Mouse (Mus musculus): ENCODE measurements at regions not wholly inside any gene's neighbourhood (a gene's known extent, or its start where the extent isn't known, plus 50 kb on each side); places are given as distances from the start of the nearest gene placed in this dataset.

DNA sequence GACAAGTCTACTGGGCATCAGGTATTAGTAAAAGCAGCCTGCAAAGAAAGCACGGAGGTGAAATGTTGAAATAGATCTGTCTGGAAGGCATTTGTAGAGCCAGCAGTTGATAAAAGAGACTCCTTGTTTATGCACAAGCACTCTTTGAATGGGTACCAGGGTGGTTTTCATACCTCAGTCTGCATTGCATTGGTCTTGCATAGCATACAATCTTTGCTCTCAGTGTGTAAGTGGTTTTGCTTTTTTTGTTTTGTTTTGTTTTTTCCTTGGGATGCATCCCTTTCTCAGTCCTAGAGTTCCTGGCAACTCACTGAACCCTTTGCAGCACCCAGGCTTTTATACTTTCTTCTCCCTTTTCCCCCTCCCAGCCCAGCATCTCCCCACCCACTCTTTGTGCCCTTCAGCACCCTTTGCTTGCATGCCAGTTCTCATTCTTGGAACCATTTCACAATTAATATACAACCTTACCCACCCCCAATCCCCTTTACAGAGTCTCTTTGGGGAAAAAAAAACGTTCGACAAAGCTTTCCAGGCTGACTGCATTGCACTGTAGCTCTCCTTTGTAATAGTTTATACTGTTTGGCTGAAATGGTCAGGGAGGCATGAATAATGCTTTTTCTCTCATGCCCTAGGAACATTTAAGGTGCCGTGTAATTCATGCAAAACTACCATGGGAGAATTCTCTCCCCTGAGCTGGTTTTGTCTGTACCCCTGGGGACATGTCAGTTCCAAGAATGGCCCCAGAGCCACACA is 118.7 kb upstream of the Fbxl7 start:
- DNase-seq (ENCODE audit: low spot score) (no peak), ATAC-seq (ENCODE audit: extremely low read depth, insufficient number of reproducible peaks, low FRiP score, poor library complexity, severe bottlenecking) (no peak)
- no peak overlapping the region for H3K4me3 ChIP-seq (ENCODE audit: low read depth, low read length)
- H3K36me3 ChIP-seq (replicated peaks): no peaks in the 10 kb centered on the region
- no peaks in the 10 kb centered on the region for H3K9me3 ChIP-seq (replicated peaks)
- no peaks in the 10 kb centered on the region for H3K4me1 ChIP-seq (ENCODE audit: insufficient read depth, low read depth, low read length)
- TF ChIP-seq GATA2 (IDR thresholded peaks at IDR 0.05; ENCODE audit: borderline replicate concordance, low read depth, low read length) (no peak), TAL1 (conservative IDR thresholded peaks at IDR 0.05; ENCODE audit: low read depth, low read length) (no peak), GATA1 (IDR thresholded peaks at IDR 0.05; ENCODE audit: borderline replicate concordance, low read length) (no peak), CTCF (IDR thresholded peaks at IDR 0.05; ENCODE audit: low read depth, low read length) (no peak), POLR2AphosphoS5 (IDR thresholded peaks at IDR 0.05; ENCODE audit: insufficient replicate concordance, low read depth, low read length) (no peak)
- no peaks in the 10 kb centered on the region for H3K27me3 ChIP-seq (ENCODE audit: insufficient read depth, low read length)

DNA sequence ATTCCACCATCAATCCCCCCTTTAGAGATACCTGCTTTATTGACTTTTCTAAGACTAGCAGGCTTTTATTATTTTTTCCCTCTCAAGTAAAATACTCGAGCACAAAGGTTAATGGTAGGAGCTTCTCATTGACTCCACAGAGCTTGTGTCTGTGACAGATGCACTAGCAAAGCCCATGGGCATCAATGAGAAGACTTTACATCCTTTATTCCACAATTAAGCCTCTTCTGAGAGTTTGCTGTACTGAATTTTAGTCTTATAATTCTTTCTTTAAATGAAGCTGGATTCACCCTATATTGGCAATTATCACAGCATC is 119.2 kb upstream of the Fbxl7 start:
- Histone ChIP-seq H3K4me1 (ENCODE audit: insufficient read depth, low read depth, low read length) (no peaks in the 10 kb centered on the region), H3K27me3 (ENCODE audit: insufficient read depth, low read length) (no peaks in the 10 kb centered on the region), H3K9me3 (replicated peaks) (no peaks in the 10 kb centered on the region), H3K4me3 (ENCODE audit: low read depth, low read length) (no peak overlapping the region), H3K36me3 (replicated peaks) (no peaks in the 10 kb centered on the region)
- ATAC-seq (ENCODE audit: extremely low read depth, insufficient number of reproducible peaks, low FRiP score, poor library complexity, severe bottlenecking): no peak
- DNase-seq (ENCODE audit: low spot score): no peak
- TF ChIP-seq TAL1 (conservative IDR thresholded peaks at IDR 0.05; ENCODE audit: low read depth, low read length) (no peak), CTCF (IDR thresholded peaks at IDR 0.05; ENCODE audit: low read depth, low read length) (no peak), POLR2AphosphoS5 (IDR thresholded peaks at IDR 0.05; ENCODE audit: insufficient replicate concordance, low read depth, low read length) (no peak), GATA1 (IDR thresholded peaks at IDR 0.05; ENCODE audit: borderline replicate concordance, low read length) (no peak), GATA2 (IDR thresholded peaks at IDR 0.05; ENCODE audit: borderline replicate concordance, low read depth, low read length) (no peak)

DNA sequence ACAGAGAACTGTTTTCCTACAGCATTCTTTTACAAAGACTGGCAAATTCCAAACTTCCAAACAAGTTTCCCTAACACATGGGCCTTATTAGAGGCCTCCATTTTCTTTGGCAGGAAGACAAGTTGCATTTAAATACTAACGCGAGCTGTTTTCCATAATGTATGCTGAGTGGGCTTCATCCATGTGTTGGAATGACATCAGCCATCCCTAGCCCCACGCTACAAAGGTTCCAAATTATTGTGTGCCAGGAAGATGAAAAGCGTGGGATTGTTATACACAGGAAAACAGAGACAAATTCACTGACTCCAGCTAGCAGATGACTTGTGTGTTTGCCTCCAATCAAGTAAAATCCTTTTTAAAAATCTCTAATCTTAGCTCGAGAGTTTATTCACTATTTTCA is 125.1 kb upstream of the Fbxl7 start:
- H3K36me3 ChIP-seq (replicated peaks): no peaks in the 10 kb centered on the region
- no peaks in the 10 kb centered on the region for H3K9me3 ChIP-seq (replicated peaks)
- TF ChIP-seq CTCF (IDR thresholded peaks at IDR 0.05; ENCODE audit: low read depth, low read length) (no peak), TAL1 (conservative IDR thresholded peaks at IDR 0.05; ENCODE audit: low read depth, low read length) (no peak), GATA2 (IDR thresholded peaks at IDR 0.05; ENCODE audit: borderline replicate concordance, low read depth, low read length) (no peak), GATA1 (IDR thresholded peaks at IDR 0.05; ENCODE audit: borderline replicate concordance, low read length) (no peak), POLR2AphosphoS5 (IDR thresholded peaks at IDR 0.05; ENCODE audit: insufficient replicate concordance, low read depth, low read length) (no peak)
- ATAC-seq (ENCODE audit: extremely low read depth, insufficient number of reproducible peaks, low FRiP score, poor library complexity, severe bottlenecking): no peak
- DNase-seq (ENCODE audit: low spot score): no peak
- no peaks in the 10 kb centered on the region for H3K4me1 ChIP-seq (ENCODE audit: insufficient read depth, low read depth, low read length)
- no peak overlapping the region for H3K4me3 ChIP-seq (ENCODE audit: low read depth, low read length)
- H3K27me3 ChIP-seq (ENCODE audit: insufficient read depth, low read length): no peaks in the 10 kb centered on the region

- ATAC-seq (ENCODE audit: extremely low read depth, insufficient number of reproducible peaks, low FRiP score, poor library complexity, severe bottlenecking) (no peak), DNase-seq (ENCODE audit: low spot score) (no peak)
- Histone ChIP-seq H3K4me3 (ENCODE audit: low read depth, low read length) (no peak overlapping the region), H3K36me3 (replicated peaks) (no peaks in the 10 kb centered on the region), H3K9me3 (replicated peaks) (no peaks in the 10 kb centered on the region), H3K27me3 (ENCODE audit: insufficient read depth, low read length) (no peaks in the 10 kb centered on the region), H3K4me1 (ENCODE audit: insufficient read depth, low read depth, low read length) (no peaks in the 10 kb centered on the region)
- no peak for TF ChIP-seq POLR2AphosphoS5 (IDR thresholded peaks at IDR 0.05; ENCODE audit: insufficient replicate concordance, low read depth, low read length)
- TF ChIP-seq GATA2 (IDR thresholded peaks at IDR 0.05; ENCODE audit: borderline replicate concordance, low read depth, low read length): no peak
- no peak for TF ChIP-seq GATA1 (IDR thresholded peaks at IDR 0.05; ENCODE audit: borderline replicate concordance, low read length)
- no peak for TF ChIP-seq CTCF (IDR thresholded peaks at IDR 0.05; ENCODE audit: low read depth, low read length)
- no peak for TF ChIP-seq TAL1 (conservative IDR thresholded peaks at IDR 0.05; ENCODE audit: low read depth, low read length)
Observed at GRCm38 (mm10) chr15:27033261-27033660, 137.9 kb upstream of the Fbxl7 start.

- no peaks in the 10 kb centered on the region for H3K27me3 ChIP-seq (ENCODE audit: insufficient read depth, low read length)
- no peaks in the 10 kb centered on the region for H3K9me3 ChIP-seq (replicated peaks)
- H3K36me3 ChIP-seq (replicated peaks): no peaks in the 10 kb centered on the region
- no peak overlapping the region for H3K4me3 ChIP-seq (ENCODE audit: low read depth, low read length)
- DNase-seq (ENCODE audit: low spot score) (no peak), ATAC-seq (ENCODE audit: extremely low read depth, insufficient number of reproducible peaks, low FRiP score, poor library complexity, severe bottlenecking) (no peak)
- TF ChIP-seq POLR2AphosphoS5 (IDR thresholded peaks at IDR 0.05; ENCODE audit: insufficient replicate concordance, low read depth, low read length) (no peak), CTCF (IDR thresholded peaks at IDR 0.05; ENCODE audit: low read depth, low read length) (no peak), GATA1 (IDR thresholded peaks at IDR 0.05; ENCODE audit: borderline replicate concordance, low read length) (no peak), TAL1 (conservative IDR thresholded peaks at IDR 0.05; ENCODE audit: low read depth, low read length) (no peak), GATA2 (IDR thresholded peaks at IDR 0.05; ENCODE audit: borderline replicate concordance, low read depth, low read length) (no peak)
- no peaks in the 10 kb centered on the region for H3K4me1 ChIP-seq (ENCODE audit: insufficient read depth, low read depth, low read length)
Observed at GRCm38 (mm10) chr15:27043788-27044187, 148.4 kb upstream of the Fbxl7 start.

DNA sequence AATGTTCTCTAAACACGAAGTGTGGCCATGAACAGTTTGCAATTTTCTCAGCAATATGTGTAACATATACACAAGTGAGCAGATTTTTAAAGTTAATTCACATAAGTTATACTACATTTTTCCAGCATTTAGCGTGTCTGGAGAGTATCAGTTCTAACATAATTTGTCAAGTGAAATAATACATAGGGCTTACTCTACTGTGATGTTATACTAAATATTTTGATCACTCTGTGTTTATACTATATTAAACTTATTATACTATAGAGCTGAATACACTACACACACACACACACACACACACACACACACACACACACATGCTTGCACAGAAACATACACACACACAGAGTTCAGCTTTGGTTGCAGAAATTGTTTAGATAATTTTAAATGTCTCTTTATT is 155.3 kb upstream of the Fbxl7 start:
- no peak for TF ChIP-seq GATA2 (IDR thresholded peaks at IDR 0.05; ENCODE audit: borderline replicate concordance, low read depth, low read length)
- no peak for TF ChIP-seq CTCF (IDR thresholded peaks at IDR 0.05; ENCODE audit: low read depth, low read length)
- no peak for TF ChIP-seq TAL1 (conservative IDR thresholded peaks at IDR 0.05; ENCODE audit: low read depth, low read length)
- no peak for TF ChIP-seq POLR2AphosphoS5 (IDR thresholded peaks at IDR 0.05; ENCODE audit: insufficient replicate concordance, low read depth, low read length)
- TF ChIP-seq GATA1 (IDR thresholded peaks at IDR 0.05; ENCODE audit: borderline replicate concordance, low read length): no peak
- ATAC-seq (ENCODE audit: extremely low read depth, insufficient number of reproducible peaks, low FRiP score, poor library complexity, severe bottlenecking): no peak
- no peaks in the 10 kb centered on the region for H3K9me3 ChIP-seq (replicated peaks)
- H3K27me3 ChIP-seq (ENCODE audit: insufficient read depth, low read length): no peaks in the 10 kb centered on the region
- H3K4me3 ChIP-seq (ENCODE audit: low read depth, low read length): no peak overlapping the region
- no peak for DNase-seq (ENCODE audit: low spot score)
- H3K36me3 ChIP-seq (replicated peaks): no peaks in the 10 kb centered on the region
- H3K4me1 ChIP-seq (ENCODE audit: insufficient read depth, low read depth, low read length): no peaks in the 10 kb centered on the region

Measured in G1E (cell line).